Mouse (Mus musculus) bone marrow macrophage, adult 2 months (primary cell): ENCODE results near the gene Deaf1.

Source experiments
- CTCF ChIP-seq: IDR thresholded peaks from 2 replicates; pipeline ENCODE4 v1.5.1; 2012; ENCODE audit warnings: low read depth, mild to moderate bottlenecking, low read length, moderate library complexity
- POLR2A ChIP-seq: IDR thresholded peaks from 2 replicates; pipeline ENCODE4 v1.6.1; 2012; ENCODE audit warnings: mild to moderate bottlenecking, low read depth, low read length, borderline replicate concordance

DNA sequence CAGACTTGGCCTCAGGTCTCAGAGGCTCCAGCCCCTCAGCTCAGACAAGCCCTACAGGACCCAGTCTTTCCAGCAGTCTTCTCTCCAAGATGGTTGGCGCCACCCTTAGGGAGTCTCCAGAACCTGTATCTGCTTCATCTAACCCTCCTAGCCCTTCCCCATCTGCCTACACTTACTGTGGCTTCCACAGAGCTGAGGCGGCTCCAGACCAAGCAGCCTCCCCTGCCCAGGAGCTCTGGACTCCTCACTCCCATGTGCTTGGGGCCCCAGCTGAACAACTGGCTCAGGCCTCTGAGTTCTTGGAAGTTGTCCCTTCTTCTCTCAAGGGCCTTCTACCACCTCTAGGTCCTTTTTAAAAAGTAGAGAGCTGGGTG, 36.2 kb upstream of the Deaf1 start:
- no peak for TF ChIP-seq CTCF
- no peak for TF ChIP-seq POLR2A
